Mouse (Mus musculus): ENCODE measurements around the gene Rnf41. TPM values are rescaled to one million over a fixed set of nuclear protein-coding genes. Genes with fewer than 3 reads are reported as not detected.

The Rnf41 gene
- polyA plus RNA-seq, 1 experiment from 2014 or later, result 61.3 TPM

DNA sequence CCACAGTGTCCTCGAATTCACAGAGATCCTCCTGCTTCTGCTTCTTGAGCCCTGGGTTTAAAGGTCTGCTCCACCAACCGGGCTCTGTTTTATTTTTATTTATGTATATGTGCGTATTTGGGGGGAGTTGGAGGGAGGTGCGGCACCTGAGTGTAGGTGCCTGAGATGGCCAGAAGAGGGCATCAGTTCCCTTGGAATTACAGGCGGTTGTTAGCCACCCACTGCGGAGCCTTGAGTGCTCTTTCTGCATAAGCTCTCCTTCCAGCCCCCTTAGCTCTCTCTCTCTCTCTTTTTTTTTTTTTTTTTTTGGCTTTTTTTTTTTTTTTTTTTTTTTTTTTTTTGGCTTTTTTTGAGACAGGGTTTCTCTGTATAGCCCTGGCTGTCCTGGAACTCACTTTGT lies 37.1 kb upstream of the Rnf41 start:
- H3K9ac ChIP-seq, result no peak overlapping the region
- 77% methylated on average over 6 of the region's 6 CpGs for WGBS
- no peaks in the 10 kb centered on the region for H3K9me3 ChIP-seq
- H3K27me3 ChIP-seq (replicated peaks), result no peaks in the 10 kb centered on the region
- H3K27ac ChIP-seq, result no peak overlapping the region
- peaks cover 7% of the 10 kb centered on the region for H3K36me3 ChIP-seq
- no peak overlapping the region for H3K4me3 ChIP-seq
- H3K4me1 ChIP-seq, result peaks cover 21% of the 10 kb centered on the region
- H3K4me2 ChIP-seq (replicated peaks), result no peak overlapping the region
- no peak for ATAC-seq (ENCODE audit: low FRiP score, low read depth)

DNA sequence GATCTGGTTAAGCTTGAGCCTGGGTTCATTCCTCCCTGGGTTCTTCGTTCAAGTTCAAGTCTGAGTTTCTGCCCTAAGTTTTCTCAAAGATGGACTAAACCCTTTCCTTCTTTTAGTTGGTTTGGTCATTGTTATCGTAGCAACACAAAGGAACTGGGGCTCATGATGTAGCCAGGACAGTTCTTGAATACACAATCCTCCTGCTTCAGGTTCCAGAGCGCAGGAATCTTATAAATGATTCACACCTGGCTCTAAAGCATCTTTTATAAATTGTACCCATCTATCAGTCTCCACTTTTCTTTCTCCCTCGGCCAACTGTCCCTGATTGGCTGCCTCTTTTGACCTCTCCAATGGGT lies 35.4 kb upstream of the Rnf41 start:
- peak overlapping the region; percentile 91; the same call in 1 of the 2 replicates for H3K27ac ChIP-seq
- no peak for ATAC-seq (ENCODE audit: low FRiP score, low read depth)
- peak overlapping the region; percentile 92; the same call in 1 of the 2 replicates for H3K4me3 ChIP-seq
- peak overlapping the region; percentile 96; the same call in 1 of the 2 replicates for H3K9ac ChIP-seq
- peaks cover 24% of the 10 kb centered on the region for H3K36me3 ChIP-seq
- H3K4me1 ChIP-seq, result peaks cover 21% of the 10 kb centered on the region
- H3K27me3 ChIP-seq (replicated peaks), result no peaks in the 10 kb centered on the region
- peak overlapping the region; percentile 76 for H3K4me2 ChIP-seq (replicated peaks)
- 44% methylated on average over 4 of the region's 4 CpGs for WGBS
- no peaks in the 10 kb centered on the region for H3K9me3 ChIP-seq

DNA sequence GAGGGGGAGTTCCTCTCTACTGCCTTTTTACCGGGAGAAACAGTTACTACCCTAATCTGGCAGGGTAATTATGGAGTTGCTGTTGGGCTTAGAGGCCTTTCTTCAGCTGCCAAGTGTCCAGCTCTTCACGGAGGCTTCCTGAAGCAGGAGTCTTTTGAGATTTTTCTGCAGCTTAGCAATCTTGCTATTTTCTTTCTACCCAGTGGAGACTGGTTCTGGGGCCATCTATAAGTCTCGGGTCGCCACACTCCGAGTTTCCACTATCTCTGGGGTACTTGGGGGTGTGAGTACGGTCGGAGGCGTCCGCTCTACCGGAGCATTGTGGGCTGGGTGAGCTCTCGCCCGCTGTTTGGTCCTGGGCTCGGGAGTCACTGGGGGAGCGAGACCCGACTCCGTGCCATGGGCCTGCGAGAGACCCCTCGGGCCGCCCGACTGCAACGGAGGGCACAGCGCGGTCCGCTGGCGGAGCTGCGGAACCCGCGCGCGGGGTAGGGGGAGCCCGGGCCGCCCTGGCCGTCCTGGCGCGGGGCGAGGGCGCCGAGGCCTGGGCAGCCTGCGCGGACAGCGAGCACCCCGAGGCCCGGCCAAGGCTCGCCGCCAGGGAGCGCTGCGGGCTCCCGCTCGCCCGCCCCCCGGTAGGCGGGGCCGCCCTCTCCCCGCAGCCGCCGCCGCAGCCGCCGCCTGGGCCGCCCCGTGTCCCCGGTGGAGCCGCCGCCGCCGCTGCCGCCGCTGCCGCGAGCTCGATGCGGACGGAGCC lies 34.8 kb upstream of the Rnf41 start, which contains the start of gene Ankrd52:
TSS of gene Ankrd52 (plus strand) at position 661 of the 757 bp plus-strand sequence.
- WGBS, result under 1% methylated on average over 60 of the region's 73 CpGs
- H3K27me3 ChIP-seq (replicated peaks), result no peaks in the 10 kb centered on the region
- no peaks in the 10 kb centered on the region for H3K9me3 ChIP-seq
- peak within 1 kb of the TSS; percentile 96 for H3K9ac ChIP-seq
- H3K36me3 ChIP-seq, result peaks cover 28% of the 10 kb centered on the region
- peak within 1 kb of the TSS; percentile 76 for H3K4me2 ChIP-seq (replicated peaks)
- H3K4me1 ChIP-seq, result peaks cover 21% of the 10 kb centered on the region
- ATAC-seq (ENCODE audit: low FRiP score, low read depth), result peak; percentile 92
- peak within 1 kb of the TSS; percentile 92 for H3K4me3 ChIP-seq
- peak within 1 kb of the TSS; percentile 91 for H3K27ac ChIP-seq

GRCm38 (mm10) chr10:128377222-128377939 lies 34.1 kb upstream of the Rnf41 start:
- ATAC-seq (ENCODE audit: low FRiP score, low read depth), result peak; percentile 74
- Histone ChIP-seq H3K4me2 (replicated peaks) (peak overlapping the region; percentile 76), H3K36me3 (peaks cover 36% of the 10 kb centered on the region), H3K9ac (peak overlapping the region; percentile 96), H3K9me3 (no peaks in the 10 kb centered on the region), H3K4me1 (peaks cover 21% of the 10 kb centered on the region), H3K4me3 (peak overlapping the region; percentile 92), H3K27me3 (replicated peaks) (no peaks in the 10 kb centered on the region), H3K27ac (peak overlapping the region; percentile 91)
- WGBS, result under 1% methylated on average over 47 of the region's 47 CpGs

- peak overlapping the region; percentile 76 for H3K4me2 ChIP-seq (replicated peaks)
- WGBS, result 56% methylated on average over 14 of the region's 14 CpGs
- H3K27me3 ChIP-seq (replicated peaks), result no peaks in the 10 kb centered on the region
- H3K9ac ChIP-seq, result peak overlapping the region; percentile 96
- H3K4me3 ChIP-seq, result peak overlapping the region; percentile 92
- peaks cover 42% of the 10 kb centered on the region for H3K36me3 ChIP-seq
- no peak for ATAC-seq (ENCODE audit: low FRiP score, low read depth)
- no peaks in the 10 kb centered on the region for H3K9me3 ChIP-seq
- peak overlapping the region; percentile 91; the same call in 1 of the 2 replicates for H3K27ac ChIP-seq
- peaks cover 21% of the 10 kb centered on the region for H3K4me1 ChIP-seq
These were observed 33.5 kb upstream of the Rnf41 start for GRCm38 (mm10) chr10:128377940-128378448.

GRCm38 (mm10) chr10:128378462-128378861 lies 33.0 kb upstream of the Rnf41 start:
- Histone ChIP-seq H3K4me3 (peak overlapping the region; percentile 92; the same call in 1 of the 2 replicates), H3K27me3 (replicated peaks) (no peaks in the 10 kb centered on the region), H3K36me3 (peaks cover 46% of the 10 kb centered on the region), H3K9ac (peak overlapping the region; percentile 96), H3K4me2 (replicated peaks) (peak overlapping the region; percentile 76), H3K4me1 (peaks cover 21% of the 10 kb centered on the region), H3K9me3 (no peaks in the 10 kb centered on the region), H3K27ac (no peak overlapping the region)
- ATAC-seq (ENCODE audit: low FRiP score, low read depth), result no peak
- 70% methylated on average over 3 of the region's 3 CpGs for WGBS

DNA sequence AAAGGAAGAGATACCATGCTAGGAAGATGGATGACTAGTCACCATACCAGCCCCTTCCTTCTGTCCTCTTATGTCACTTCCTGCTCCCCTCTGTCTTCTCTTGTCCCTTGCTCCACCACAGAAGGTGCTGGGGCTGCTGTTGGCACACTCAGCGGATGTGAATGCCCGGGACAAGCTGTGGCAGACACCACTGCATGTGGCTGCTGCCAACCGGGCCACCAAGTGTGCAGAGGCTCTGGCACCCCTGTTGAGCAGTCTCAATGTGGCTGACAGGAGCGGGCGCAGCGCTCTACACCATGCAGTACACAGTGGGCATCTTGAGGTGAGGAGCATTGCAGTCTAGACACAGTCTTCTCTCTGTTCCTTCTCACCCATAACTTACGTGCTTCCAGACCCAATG lies 32.2 kb upstream of the Rnf41 start:
- no peak overlapping the region for H3K9ac ChIP-seq
- no peak overlapping the region for H3K4me3 ChIP-seq
- no peaks in the 10 kb centered on the region for H3K9me3 ChIP-seq
- 97% methylated on average over 7 of the region's 7 CpGs for WGBS
- H3K4me2 ChIP-seq (replicated peaks), result 0 out of 2 replicates have a peak overlapping the region, but pooled peaks have one; percentile 76
- H3K27me3 ChIP-seq (replicated peaks), result no peaks in the 10 kb centered on the region
- no peak overlapping the region for H3K27ac ChIP-seq
- no peak for ATAC-seq (ENCODE audit: low FRiP score, low read depth)
- peaks cover 54% of the 10 kb centered on the region for H3K36me3 ChIP-seq
- H3K4me1 ChIP-seq, result peaks cover 21% of the 10 kb centered on the region

DNA sequence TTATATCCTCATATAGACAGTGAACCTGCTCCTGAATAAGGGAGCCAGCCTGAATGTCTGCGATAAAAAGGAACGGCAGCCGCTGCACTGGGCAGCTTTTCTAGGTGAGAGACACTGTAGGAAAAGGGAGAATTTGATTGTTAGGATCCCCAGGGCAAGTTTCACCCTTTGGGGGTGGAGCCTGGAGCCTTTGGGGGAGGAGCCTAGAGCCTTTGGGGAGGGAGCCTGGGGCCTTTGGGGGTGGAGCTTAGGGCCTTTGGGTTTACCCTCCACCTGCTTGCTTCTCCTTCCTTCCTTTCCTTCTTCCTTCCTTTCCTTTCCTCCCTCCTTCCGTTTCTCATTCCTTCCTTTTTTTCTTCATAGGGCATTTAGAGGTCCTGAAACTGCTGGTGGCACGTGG lies 30.9 kb upstream of the Rnf41 start:
- Histone ChIP-seq H3K4me3 (no peak overlapping the region), H3K27ac (no peak overlapping the region), H3K9me3 (no peaks in the 10 kb centered on the region), H3K36me3 (peaks cover 67% of the 10 kb centered on the region), H3K4me1 (peaks cover 21% of the 10 kb centered on the region), H3K9ac (no peak overlapping the region), H3K27me3 (replicated peaks) (no peaks in the 10 kb centered on the region), H3K4me2 (replicated peaks) (no peak overlapping the region)
- WGBS, result 91% methylated on average over 5 of the region's 5 CpGs
- ATAC-seq (ENCODE audit: low FRiP score, low read depth), result no peak

GRCm38 (mm10) chr10:128382482-128382881 lies 29.0 kb upstream of the Rnf41 start:
- no peak overlapping the region for H3K27ac ChIP-seq
- H3K4me2 ChIP-seq (replicated peaks), result no peak overlapping the region
- H3K4me3 ChIP-seq, result no peak overlapping the region
- peaks cover 15% of the 10 kb centered on the region for H3K4me1 ChIP-seq
- no peaks in the 10 kb centered on the region for H3K27me3 ChIP-seq (replicated peaks)
- 86% methylated on average over 8 of the region's 8 CpGs for WGBS
- ATAC-seq (ENCODE audit: low FRiP score, low read depth), result no peak
- no peaks in the 10 kb centered on the region for H3K9me3 ChIP-seq
- no peak overlapping the region for H3K9ac ChIP-seq
- peaks cover 87% of the 10 kb centered on the region for H3K36me3 ChIP-seq

- Histone ChIP-seq H3K4me1 (no peaks in the 10 kb centered on the region), H3K9ac (no peak overlapping the region), H3K27ac (no peak overlapping the region), H3K36me3 (peaks cover 98% of the 10 kb centered on the region), H3K27me3 (replicated peaks) (no peaks in the 10 kb centered on the region), H3K4me3 (no peak overlapping the region), H3K4me2 (replicated peaks) (no peak overlapping the region), H3K9me3 (no peaks in the 10 kb centered on the region)
- WGBS, result 94% methylated on average over 7 of the region's 7 CpGs
- no peak for ATAC-seq (ENCODE audit: low FRiP score, low read depth)
These were observed 25.6 kb upstream of the Rnf41 start for GRCm38 (mm10) chr10:128385902-128386301.

GRCm38 (mm10) chr10:128388941-128389340 lies 22.5 kb upstream of the Rnf41 start:
- no peak for ATAC-seq (ENCODE audit: low FRiP score, low read depth)
- 90% methylated on average over 14 of the region's 14 CpGs for WGBS
- H3K27me3 ChIP-seq (replicated peaks), result no peaks in the 10 kb centered on the region
- H3K27ac ChIP-seq, result no peak overlapping the region
- H3K9ac ChIP-seq, result no peak overlapping the region
- no peaks in the 10 kb centered on the region for H3K4me1 ChIP-seq
- no peaks in the 10 kb centered on the region for H3K9me3 ChIP-seq
- peaks cover 100% of the 10 kb centered on the region for H3K36me3 ChIP-seq
- no peak overlapping the region for H3K4me3 ChIP-seq
- H3K4me2 ChIP-seq (replicated peaks), result no peak overlapping the region

DNA sequence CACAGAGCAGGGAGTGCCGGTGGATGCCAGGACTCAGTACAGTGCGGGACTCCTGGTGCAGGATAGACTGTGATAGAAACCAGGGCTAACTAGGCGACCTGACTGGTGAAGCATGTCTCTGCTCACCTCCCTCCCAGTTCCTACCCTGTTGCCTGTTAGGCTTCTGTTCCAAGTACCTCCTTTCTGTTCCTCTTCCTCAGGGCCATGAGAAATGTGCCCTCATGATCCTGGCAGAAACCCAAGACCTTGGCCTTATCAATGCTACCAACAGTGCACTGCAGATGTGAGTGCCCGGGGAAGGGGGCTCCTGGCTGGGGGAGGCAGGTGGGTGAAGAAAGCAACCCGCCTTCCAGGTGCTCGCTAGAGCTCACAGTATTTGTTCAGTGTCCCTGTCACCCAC lies 21.9 kb upstream of the Rnf41 start:
- Histone ChIP-seq H3K9ac (no peak overlapping the region), H3K4me3 (no peak overlapping the region), H3K4me1 (no peaks in the 10 kb centered on the region), H3K9me3 (no peaks in the 10 kb centered on the region), H3K36me3 (peaks cover 100% of the 10 kb centered on the region), H3K27ac (no peak overlapping the region), H3K27me3 (replicated peaks) (no peaks in the 10 kb centered on the region), H3K4me2 (replicated peaks) (no peak overlapping the region)
- no peak for ATAC-seq (ENCODE audit: low FRiP score, low read depth)
- WGBS, result 90% methylated on average over 6 of the region's 6 CpGs
